Mouse (Mus musculus) frontal cortex, adult (tissue): Measurements from ENCODE around the gene Ncapd2.

Source experiments
- ATAC-seq: cut with Nextera tagmentation; 2 replicates; pipeline ENCODE4 v1.9.2; 2017; ENCODE audit warnings: mild to moderate bottlenecking, moderate library complexity, mixed read lengths; ENCODE audit not compliant: low TSS enrichment

The Ncapd2 gene

DNA sequence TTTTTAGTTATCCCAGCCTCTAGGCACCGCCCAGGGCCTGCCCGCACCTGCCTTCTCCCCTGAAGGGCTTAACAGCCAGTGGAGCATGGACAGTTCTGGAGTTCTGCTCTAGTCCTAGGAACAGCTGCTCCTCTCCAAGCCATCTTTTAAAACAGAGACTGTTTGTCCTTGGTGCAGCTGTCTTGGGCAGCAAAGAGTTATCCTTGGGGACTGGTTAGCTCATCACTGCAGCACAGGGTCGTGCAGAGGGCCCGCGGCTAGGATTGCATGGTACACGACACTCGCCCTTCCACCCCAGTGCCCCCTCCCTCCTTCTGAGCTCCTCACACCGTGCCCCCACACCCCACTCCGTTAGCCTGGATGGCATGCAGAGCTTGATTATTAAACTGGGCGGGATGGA lies 44.2 kb downstream of the Ncapd2 start:
- ATAC-seq: no peak

DNA sequence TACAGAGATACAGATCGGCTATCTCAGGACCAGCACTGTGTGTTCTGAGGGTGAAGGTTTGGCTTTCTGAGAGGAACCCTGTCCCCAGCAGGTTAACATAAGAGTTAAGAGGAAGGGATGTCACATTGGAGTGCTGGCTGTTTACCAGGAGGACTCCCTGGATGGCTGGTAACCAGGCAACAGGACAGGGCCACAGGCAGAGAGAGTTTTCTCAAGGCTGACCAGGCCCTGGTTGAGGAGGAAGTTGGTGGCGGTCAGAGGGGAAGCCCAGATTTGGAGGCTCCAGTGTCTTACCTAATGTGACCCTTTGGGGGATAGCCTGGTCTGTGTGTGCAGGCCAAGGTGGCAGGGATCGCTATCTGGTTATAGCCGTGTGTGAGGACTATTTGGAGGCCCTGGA lies 44.7 kb downstream of the Ncapd2 start:
- ATAC-seq: no peak

DNA sequence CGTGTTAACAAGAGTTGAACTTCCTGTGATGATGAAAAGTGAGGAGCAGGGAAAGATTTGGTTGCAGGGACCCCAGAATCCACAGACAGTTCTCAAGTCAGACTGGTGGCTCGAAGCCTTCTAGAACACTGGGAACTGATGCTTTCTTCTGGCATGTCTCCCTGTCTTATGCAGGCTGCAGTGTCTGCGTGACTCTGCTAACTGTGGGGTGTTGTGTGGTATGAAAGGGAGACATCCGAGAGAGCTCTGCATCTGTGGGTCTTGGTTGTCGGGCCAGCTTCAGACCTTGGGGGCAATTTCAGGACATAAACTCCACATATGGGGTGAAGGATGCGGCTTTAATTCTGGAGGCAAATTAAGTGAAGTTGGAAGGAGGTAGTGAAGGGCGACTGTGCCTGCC lies 45.4 kb downstream of the Ncapd2 start:
- ATAC-seq: no peak

DNA sequence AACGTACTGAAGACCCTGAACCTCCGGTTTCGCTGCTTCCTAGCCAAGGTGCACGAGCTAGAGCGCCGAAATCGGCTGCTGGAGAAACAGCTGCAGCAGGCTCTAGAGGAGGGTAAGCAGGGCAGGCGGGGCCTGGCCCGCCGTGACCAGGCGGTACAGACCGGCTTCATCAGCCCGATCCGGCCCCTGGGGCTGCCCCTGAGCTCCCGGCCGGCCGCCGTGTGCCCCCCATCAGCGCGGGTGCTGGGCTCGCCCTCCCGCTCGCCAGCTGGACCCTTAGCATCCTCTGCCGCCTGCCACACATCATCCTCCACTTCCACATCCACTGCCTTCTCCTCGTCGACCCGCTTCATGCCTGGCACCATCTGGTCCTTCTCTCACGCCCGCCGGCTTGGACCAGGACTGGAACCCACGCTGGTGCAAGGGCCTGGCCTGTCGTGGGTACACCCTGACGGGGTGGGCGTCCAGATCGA lies 46.0 kb downstream of the Ncapd2 start:
- ATAC-seq: peak; percentile 3; the same call in 1 of the 2 replicates

DNA sequence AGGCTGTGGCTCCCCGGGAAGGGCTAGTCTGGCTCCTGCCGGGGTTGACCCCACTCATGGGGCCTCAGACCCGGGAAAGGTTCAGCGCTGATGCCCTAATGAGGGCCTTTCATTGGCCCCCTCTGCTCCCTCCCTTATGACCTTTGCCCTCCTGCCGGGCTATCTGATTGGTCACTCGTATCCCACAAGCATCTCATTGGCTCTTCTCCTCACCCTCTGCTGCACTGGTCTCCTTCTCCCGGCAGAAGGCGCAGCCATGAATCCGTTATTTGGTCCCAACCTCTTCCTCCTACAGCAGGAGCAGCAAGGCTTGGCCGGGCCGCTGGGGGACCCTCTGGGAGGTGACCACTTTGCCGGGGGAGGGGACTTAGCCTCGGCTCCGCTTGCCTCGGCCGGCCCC lies 46.5 kb downstream of the Ncapd2 start, which contains the start of gene Iffo1:
Gene Iffo1 (plus strand): TSS at position 241 of the 400 bp plus-strand sequence.
- peak; percentile 64 for ATAC-seq

DNA sequence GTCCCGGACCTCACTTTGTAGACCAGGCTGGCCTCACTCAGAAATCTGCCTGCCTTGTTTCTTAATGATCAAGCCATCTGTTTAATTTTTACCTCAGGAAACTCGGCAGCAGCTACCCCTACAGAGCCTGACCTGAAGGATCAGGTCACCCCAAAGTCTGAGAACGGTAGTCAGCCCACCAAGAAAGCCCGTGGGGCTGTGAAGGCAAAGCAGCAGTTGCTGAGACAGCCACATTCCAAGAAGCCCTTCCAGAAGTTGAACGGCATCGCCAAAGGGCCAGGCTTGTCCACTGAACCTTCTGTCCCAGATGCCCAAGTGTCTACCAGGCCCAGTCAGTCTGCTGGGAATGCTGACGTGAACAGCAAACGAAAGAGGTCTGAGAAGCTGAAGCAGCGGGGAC lies 47.6 kb downstream of the Ncapd2 start:
- no peak for ATAC-seq

DNA sequence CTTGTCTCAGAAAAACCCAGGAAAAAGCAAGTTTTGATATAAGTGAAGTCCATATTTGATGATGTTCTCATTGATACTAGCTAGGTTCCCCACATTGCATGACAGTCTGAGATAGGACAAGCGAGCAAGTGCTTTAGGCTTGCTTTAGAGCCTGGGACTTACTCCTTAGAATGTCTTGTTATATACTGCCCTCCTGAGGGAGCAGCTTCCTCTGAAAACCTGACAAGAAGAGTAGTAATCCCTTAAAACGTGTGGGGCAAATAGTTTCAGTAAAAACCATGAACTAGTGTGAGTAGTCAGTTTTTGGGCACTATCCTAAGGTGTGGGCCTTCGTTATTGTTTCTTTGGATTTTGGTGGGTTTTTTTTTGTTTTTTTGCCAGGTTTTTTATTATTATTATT lies 48.4 kb downstream of the Ncapd2 start:
- ATAC-seq: no peak

DNA sequence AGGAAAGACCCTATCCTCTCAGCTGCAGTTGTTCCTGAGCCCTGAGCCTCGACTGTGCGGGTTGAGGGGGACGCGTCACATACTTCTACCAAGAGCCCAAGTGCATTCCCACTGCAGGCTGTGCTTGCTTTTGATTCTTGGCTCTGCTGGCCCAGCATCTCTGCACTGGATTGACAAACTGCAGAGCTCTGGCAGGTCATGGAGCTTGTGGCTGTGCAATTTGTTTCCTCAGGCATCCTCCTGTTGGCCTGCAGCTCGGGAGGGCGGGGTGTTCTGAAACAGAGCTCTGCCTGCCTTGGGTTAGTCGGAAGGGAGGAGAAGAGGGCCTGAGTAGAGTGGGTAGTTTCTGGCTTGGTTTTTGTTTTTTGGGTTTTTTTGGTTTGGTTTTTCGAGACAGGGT lies 49.1 kb downstream of the Ncapd2 start:
- no peak for ATAC-seq

DNA sequence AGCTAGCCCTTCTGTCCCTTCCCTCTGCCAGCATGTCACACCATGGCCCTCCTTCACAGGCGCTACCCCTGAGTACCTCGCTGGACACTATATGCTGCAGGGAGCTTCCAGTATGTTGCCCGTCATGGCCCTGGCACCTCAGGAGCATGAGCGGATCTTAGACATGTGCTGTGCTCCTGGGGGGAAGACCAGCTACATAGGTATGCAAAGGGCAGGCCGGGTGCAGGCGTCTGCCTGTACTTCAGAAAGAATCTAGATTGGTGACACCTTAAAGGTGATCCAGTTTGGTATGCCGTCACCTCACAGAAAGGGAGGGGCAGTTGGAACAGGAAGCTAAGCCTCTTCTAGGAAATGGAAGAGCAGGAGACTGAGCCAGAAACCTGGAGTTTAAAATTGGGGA lies 51.8 kb downstream of the Ncapd2 start:
- no peak for ATAC-seq

DNA sequence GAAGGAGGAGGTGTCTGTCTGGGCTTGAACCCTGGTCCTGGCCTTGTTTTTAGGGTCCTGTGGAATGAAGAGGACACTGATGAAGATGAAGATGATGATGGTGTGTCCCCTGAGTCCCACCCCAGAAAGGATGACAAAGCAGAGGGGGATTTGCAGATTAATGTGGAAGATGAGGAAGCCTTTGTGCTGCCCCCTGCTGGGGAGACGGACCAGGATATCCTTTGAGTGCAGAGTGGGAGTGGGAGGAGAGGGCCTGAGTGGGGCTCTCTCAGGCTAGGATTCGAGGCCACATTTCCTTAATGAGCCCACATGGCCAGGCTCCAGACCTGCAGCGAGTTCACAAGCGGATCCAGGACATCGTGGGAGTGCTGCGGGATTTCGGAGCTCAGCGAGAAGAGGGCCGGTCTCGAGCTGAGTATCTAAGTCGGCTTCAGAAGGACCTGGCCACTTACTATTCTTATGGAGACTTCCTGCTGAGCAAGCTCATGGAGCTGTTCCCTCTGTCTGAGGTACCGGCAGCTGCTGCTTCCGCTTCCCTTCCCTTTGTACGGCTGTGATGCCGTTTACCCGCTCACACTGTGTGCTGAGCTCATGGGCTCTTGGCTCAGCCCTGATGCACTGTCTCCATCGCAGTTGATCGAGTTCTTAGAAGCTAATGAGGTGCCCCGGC lies 54.4 kb downstream of the Ncapd2 start:
- ATAC-seq: 0 out of 2 replicates have a peak, but pooled peaks have one; percentile 22

DNA sequence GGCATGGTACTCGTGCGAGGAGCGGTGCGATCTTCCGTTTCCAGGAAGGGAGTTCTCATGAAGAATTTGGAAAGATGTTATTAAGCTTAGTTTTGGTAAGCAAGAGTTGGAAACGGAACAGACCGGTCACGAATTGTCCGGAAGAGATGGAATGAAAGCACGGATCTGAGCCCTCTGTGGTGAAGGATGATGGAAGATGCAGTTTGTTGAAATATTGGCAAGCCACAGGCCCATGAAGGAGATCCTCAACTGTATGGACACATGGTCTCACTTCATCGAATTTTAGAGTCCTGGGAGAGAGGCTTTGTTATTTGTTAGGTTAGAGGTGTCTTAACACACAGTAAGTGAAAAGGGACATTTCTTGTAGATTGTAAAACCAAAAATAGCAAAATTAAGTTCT lies 59.0 kb downstream of the Ncapd2 start:
- ATAC-seq: no peak

DNA sequence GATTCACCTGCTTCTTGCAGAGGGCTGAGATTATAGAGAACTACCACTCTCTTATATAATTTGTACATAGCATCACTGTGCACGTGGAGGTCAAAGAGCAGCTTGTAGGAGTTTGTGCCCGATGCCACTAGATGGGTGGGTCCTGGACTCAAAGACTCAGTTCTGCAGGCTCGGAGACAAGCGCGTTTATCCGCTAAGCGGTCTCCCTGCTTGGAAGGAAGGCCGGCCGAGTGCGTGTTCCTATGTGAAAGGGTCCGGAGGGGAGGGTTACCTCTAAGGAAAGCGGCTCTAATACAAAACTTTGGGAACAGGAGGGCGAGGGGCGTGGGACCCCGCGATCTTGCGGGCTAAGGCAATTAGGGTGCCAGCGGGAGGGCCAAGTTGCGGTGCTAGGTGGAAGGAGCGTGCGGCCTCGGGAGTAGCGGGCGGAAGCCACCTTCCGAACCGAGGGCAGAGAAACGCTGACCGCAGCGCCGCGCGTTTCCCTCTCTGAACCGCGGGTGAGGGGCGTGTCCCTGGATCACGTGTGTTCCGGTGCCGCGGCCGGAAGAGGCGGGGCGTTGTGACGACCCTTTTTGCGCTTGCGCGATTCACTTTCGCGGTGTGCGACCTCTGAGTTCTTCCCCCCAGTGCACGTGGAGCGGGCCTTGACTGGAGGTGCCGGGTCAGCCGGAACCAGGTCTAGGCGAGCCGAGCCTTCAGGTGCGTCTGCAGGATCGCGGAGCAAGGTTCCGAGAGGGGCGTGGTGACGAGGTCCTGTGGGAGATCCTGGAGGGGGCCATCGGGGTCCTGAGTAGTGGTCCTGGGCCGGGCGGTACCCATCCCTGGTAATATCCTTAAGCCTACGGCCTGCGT lies 60.0 kb downstream of the Ncapd2 start, which contains the start of gene Nop2:
Gene Nop2 (plus strand): TSS at position 608 of the 855 bp plus-strand sequence.
- ATAC-seq: peak; percentile 90

DNA sequence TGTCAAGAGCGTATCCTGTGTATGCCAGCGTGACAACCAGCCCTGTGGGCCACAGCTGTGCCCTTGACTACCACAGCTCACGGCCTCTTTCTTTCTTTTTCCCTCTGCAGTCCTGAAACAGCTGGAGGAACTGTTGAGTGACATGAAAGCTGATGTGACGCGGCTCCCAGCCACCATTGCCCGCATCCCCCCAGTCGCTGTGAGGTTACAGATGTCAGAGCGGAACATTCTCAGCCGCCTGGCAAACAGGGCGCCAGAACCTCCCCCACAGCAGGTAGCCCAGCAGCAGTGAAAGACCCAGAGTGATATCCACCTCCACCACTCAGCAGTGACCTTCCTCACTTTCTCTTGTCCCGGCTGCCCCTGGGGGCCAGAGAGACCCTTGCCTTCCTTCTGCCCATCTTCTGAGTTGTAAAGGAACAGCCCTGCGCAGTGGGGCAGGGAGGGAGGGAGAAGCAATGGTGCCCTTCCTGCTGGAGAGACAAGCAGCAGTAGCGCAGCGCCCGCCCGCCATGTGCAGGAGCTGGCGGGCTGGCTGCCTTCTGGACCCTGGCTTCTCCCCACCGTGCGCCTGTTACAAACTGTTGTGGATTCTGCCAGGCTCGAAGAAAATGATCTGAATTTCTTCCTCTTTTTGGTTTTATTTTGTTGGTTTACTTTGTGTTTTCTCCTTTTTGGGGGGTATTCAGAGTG lies 61.6 kb downstream of the Ncapd2 start:
- no peak for ATAC-seq

DNA sequence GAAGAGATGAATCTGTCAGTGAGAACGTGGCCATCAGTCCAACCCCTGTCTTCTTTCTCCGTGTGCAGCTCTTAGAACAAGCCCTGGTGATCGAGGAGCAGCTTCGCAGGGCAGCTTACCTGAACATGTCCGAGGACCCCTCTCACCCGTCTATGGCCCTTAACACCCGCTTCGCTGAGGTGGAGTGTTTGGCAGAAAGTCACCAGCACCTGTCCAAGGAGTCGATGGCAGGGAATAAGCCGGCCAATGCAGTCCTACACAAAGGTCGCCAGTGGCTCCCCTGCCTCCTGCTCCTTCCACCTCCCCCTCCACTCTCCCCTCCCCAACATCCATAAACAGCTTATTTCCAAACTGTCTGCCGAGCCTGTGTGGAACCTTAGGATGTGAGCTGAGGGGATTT lies 62.8 kb downstream of the Ncapd2 start:
- ATAC-seq: no peak

DNA sequence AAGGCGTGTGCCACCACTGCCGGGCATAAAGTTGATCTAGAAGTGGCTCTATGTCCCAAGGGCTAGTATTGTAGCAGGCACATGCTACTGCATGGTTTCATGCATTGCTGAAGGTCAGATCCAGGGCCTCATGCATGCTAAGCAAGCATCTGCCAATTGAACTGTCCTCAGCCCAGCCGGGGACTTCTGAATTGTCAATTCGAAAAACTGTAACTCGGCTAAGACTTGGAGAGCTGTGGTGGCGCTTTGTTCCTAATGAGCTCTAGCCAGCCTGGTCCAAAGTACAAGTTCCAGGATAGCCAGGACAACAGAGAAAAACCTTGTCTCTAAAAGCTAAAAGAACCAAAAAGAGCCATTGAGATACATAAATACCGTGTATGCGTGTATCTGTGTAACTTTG lies 72.1 kb downstream of the Ncapd2 start:
- ATAC-seq: no peak
